Mouse (Mus musculus) layer of hippocampus, adult 9-10 months (tissue): ENCODE measurements at regions not wholly inside any gene's neighbourhood (a gene's known extent, or its start where the extent isn't known, plus 50 kb on each side); places are given as distances from the start of the nearest gene placed in this dataset.

Experiments used
- DNase-seq: peaks from one replicate; pipeline ENCODE4 v3.0.0; 2022; ENCODE audit warnings: low spot score

GRCm38 (mm10) chr4:40400089-40400488 is 71.9 kb upstream of the Tmem215 start:
- DNase-seq = no peak

GRCm38 (mm10) chr4:40390183-40390582 is 81.8 kb upstream of the Tmem215 start:
- no peak for DNase-seq

GRCm38 (mm10) chr4:40385284-40385683 is 86.7 kb upstream of the Tmem215 start:
- peak; percentile 16 for DNase-seq

- no peak for DNase-seq
Measured at GRCm38 (mm10) chr4:40384704-40385103, 87.3 kb upstream of the Tmem215 start.

GRCm38 (mm10) chr4:40380309-40380708 is 91.7 kb upstream of the Tmem215 start:
- no peak for DNase-seq

- DNase-seq = no peak
Measured at GRCm38 (mm10) chr4:40375439-40376154, 96.4 kb upstream of the Ndufb6 start.

GRCm38 (mm10) chr4:40374213-40374612 is 95.0 kb upstream of the Ndufb6 start:
- no peak for DNase-seq

GRCm38 (mm10) chr4:40364329-40364728 is 85.1 kb upstream of the Ndufb6 start:
- no peak for DNase-seq

GRCm38 (mm10) chr4:40359307-40359706 is 80.1 kb upstream of the Ndufb6 start:
- no peak for DNase-seq

- DNase-seq = no peak
Measured at GRCm38 (mm10) chr4:40357088-40357853, 78.0 kb upstream of the Ndufb6 start.

- peak; percentile 10 for DNase-seq
Measured at GRCm38 (mm10) chr4:40355791-40356450, 76.7 kb upstream of the Ndufb6 start.

- DNase-seq = no peak
Measured at GRCm38 (mm10) chr4:40354456-40354855, 75.2 kb upstream of the Ndufb6 start.

GRCm38 (mm10) chr4:40351648-40352047 is 72.4 kb upstream of the Ndufb6 start:
- DNase-seq = no peak

GRCm38 (mm10) chr4:40351090-40351489 is 71.9 kb upstream of the Ndufb6 start:
- DNase-seq = no peak

GRCm38 (mm10) chr4:40345847-40346246 is 66.6 kb upstream of the Ndufb6 start:
- DNase-seq = no peak

- no peak for DNase-seq
Measured at GRCm38 (mm10) chr4:40342181-40342580, 63.0 kb upstream of the Ndufb6 start.

- no peak for DNase-seq
Measured at GRCm38 (mm10) chr4:40334841-40335240, 55.6 kb upstream of the Ndufb6 start.

- DNase-seq = no peak
Measured at GRCm38 (mm10) chr4:40329737-40330136, 50.5 kb upstream of the Ndufb6 start.
